Mouse (Mus musculus) brain, embryonic 14.5 days (tissue): Measurements from ENCODE around the gene Hist1h2af.

ENCODE experiments used
- CTCF ChIP-seq: fragments of 200-500 bp; IDR thresholded peaks from 2 replicates; pipeline ENCODE4 v1.5.1; 2012; ENCODE audit warnings: inconsistent platforms, mild to moderate bottlenecking, moderate library complexity, borderline replicate concordance; ENCODE audit not compliant: insufficient read depth, insufficient read length; ENCODE audit errors: extremely low read depth
- POLR2A ChIP-seq: fragments of 200-500 bp; IDR thresholded peaks from 2 replicates; pipeline ENCODE4 v1.6.1; 2012; ENCODE audit warnings: mild to moderate bottlenecking, inconsistent platforms, borderline replicate concordance; ENCODE audit not compliant: poor library complexity, insufficient read depth, insufficient read length, severe bottlenecking; ENCODE audit errors: extremely low read depth

DNA sequence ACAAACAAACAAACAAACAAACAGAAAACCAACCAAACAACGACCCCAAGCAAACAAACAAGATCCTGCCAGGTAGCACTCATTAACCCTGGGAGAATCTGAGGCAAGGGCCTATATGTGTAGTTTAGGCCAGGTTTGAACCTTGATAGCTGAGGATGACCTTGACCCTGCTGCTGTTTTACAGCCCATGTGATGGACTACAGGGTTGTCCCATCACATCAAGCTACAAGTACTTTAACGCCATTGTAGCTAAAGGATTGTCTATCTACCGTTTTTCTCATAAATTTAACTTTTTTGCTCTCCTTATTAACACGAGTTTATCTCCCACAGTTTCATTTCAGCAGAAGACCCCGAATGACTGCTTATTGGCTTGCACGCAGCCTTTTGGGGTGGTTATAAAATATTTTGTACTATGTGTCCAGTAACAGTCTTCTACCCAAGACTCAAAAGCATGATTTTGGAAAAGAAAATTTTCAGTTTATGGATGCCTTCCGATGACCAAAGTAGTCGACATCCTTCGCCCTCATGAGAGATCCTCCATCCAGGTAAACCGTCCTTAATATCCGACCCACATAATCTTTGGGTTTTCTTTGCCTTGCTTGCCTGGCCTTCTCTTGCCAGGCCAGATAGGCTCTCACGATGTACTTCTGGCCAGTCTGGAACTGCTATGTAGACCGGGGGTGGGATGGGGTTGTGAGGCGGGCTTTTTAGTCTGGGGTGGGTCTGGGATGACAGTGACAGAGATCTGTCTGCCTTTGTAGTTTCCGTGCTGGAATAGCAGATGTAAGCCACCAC is 17.7 kb upstream of the Hist1h2af start:
- no peak for TF ChIP-seq POLR2A
- no peak for TF ChIP-seq CTCF
